Mouse (Mus musculus): Measurements from ENCODE around the gene Ovol1.

Gene Ovol1

GRCm38 (mm10) chr19:5560457-5561041 lies at the start of gene Ovol1:
TSS of gene Ovol1 (minus strand) at chr19:5560646.
- Histone ChIP-seq H3K27me3 (ENCODE audit: insufficient read depth, low read length) (peaks cover 100% of the 10 kb centered on the region), H3K9me3 (ENCODE audit: low read length) (no peaks in the 10 kb centered on the region), H3K4me1 (replicated peaks; ENCODE audit: low read depth, low read length) (peaks cover 58% of the 10 kb centered on the region), H3K4me3 (replicated peaks; ENCODE audit: low read length) (peak within 1 kb of the TSS; percentile 75), H3K36me3 (ENCODE audit: insufficient read depth, low read length) (no peaks in the 10 kb centered on the region)
- TF ChIP-seq POU5F1 (IDR thresholded peaks at IDR 0.05; ENCODE audit: borderline replicate concordance, low read length), result no peak
- TF ChIP-seq CTCF (conservative IDR thresholded peaks at IDR 0.05; ENCODE audit: low read length), result no peak
- no peak for TF ChIP-seq NANOG (IDR thresholded peaks at IDR 0.05; ENCODE audit: borderline replicate concordance, low read length)

- H3K4me1 ChIP-seq (replicated peaks; ENCODE audit: low read depth, low read length), result peaks cover 58% of the 10 kb centered on the region
- no peaks in the 10 kb centered on the region for H3K27me3 ChIP-seq (ENCODE audit: insufficient read depth, low read length)
- no peak for TF ChIP-seq POU5F1 (IDR thresholded peaks at IDR 0.05; ENCODE audit: borderline replicate concordance, low read length)
- TF ChIP-seq NANOG (IDR thresholded peaks at IDR 0.05; ENCODE audit: borderline replicate concordance, low read length), result no peak
- TF ChIP-seq CTCF (conservative IDR thresholded peaks at IDR 0.05; ENCODE audit: low read length), result no peak
- H3K36me3 ChIP-seq (ENCODE audit: insufficient read depth, low read length), result peaks cover 44% of the 10 kb centered on the region
- no peaks in the 10 kb centered on the region for H3K9me3 ChIP-seq (ENCODE audit: low read length)
- peak within 1 kb of the TSS; percentile 93 for H3K4me3 ChIP-seq (replicated peaks; ENCODE audit: low read length)
Observed at GRCm38 (mm10) chr19:5609547-5610404, 49.3 kb upstream of the Ovol1 start, which contains the start of gene Kat5. TSS of gene Kat5 (minus strand) at chr19:5610237.

GRCm38 (mm10) chr19:5609171-5609546 lies 48.7 kb upstream of the Ovol1 start:
- Histone ChIP-seq H3K4me1 (replicated peaks; ENCODE audit: low read depth, low read length) (peaks cover 64% of the 10 kb centered on the region), H3K9me3 (ENCODE audit: low read length) (no peaks in the 10 kb centered on the region), H3K36me3 (ENCODE audit: insufficient read depth, low read length) (peaks cover 50% of the 10 kb centered on the region), H3K4me3 (replicated peaks; ENCODE audit: low read length) (peak overlapping the region; percentile 93), H3K27me3 (ENCODE audit: insufficient read depth, low read length) (no peaks in the 10 kb centered on the region)
- TF ChIP-seq POU5F1 (IDR thresholded peaks at IDR 0.05; ENCODE audit: borderline replicate concordance, low read length) (no peak), NANOG (IDR thresholded peaks at IDR 0.05; ENCODE audit: borderline replicate concordance, low read length) (no peak), CTCF (conservative IDR thresholded peaks at IDR 0.05; ENCODE audit: low read length) (no peak)

- TF ChIP-seq NANOG (IDR thresholded peaks at IDR 0.05; ENCODE audit: borderline replicate concordance, low read length) (no peak), POU5F1 (IDR thresholded peaks at IDR 0.05; ENCODE audit: borderline replicate concordance, low read length) (no peak), CTCF (conservative IDR thresholded peaks at IDR 0.05; ENCODE audit: low read length) (no peak)
- Histone ChIP-seq H3K4me3 (replicated peaks; ENCODE audit: low read length) (peak overlapping the region; percentile 93), H3K9me3 (ENCODE audit: low read length) (no peaks in the 10 kb centered on the region), H3K36me3 (ENCODE audit: insufficient read depth, low read length) (peaks cover 54% of the 10 kb centered on the region), H3K4me1 (replicated peaks; ENCODE audit: low read depth, low read length) (peaks cover 69% of the 10 kb centered on the region), H3K27me3 (ENCODE audit: insufficient read depth, low read length) (no peaks in the 10 kb centered on the region)
Observed at GRCm38 (mm10) chr19:5608707-5609106, 48.3 kb upstream of the Ovol1 start.

GRCm38 (mm10) chr19:5607705-5608410 lies 47.4 kb upstream of the Ovol1 start:
- TF ChIP-seq POU5F1 (IDR thresholded peaks at IDR 0.05; ENCODE audit: borderline replicate concordance, low read length) (no peak), CTCF (conservative IDR thresholded peaks at IDR 0.05; ENCODE audit: low read length) (no peak), NANOG (IDR thresholded peaks at IDR 0.05; ENCODE audit: borderline replicate concordance, low read length) (no peak)
- Histone ChIP-seq H3K4me3 (replicated peaks; ENCODE audit: low read length) (no peak overlapping the region), H3K36me3 (ENCODE audit: insufficient read depth, low read length) (peaks cover 63% of the 10 kb centered on the region), H3K9me3 (ENCODE audit: low read length) (no peaks in the 10 kb centered on the region), H3K4me1 (replicated peaks; ENCODE audit: low read depth, low read length) (peaks cover 77% of the 10 kb centered on the region), H3K27me3 (ENCODE audit: insufficient read depth, low read length) (no peaks in the 10 kb centered on the region)

GRCm38 (mm10) chr19:5606196-5606595 lies 45.8 kb upstream of the Ovol1 start:
- Histone ChIP-seq H3K4me3 (replicated peaks; ENCODE audit: low read length) (no peak overlapping the region), H3K36me3 (ENCODE audit: insufficient read depth, low read length) (peaks cover 67% of the 10 kb centered on the region), H3K9me3 (ENCODE audit: low read length) (no peaks in the 10 kb centered on the region), H3K4me1 (replicated peaks; ENCODE audit: low read depth, low read length) (peaks cover 74% of the 10 kb centered on the region), H3K27me3 (ENCODE audit: insufficient read depth, low read length) (no peaks in the 10 kb centered on the region)
- TF ChIP-seq NANOG (IDR thresholded peaks at IDR 0.05; ENCODE audit: borderline replicate concordance, low read length), result no peak
- no peak for TF ChIP-seq CTCF (conservative IDR thresholded peaks at IDR 0.05; ENCODE audit: low read length)
- no peak for TF ChIP-seq POU5F1 (IDR thresholded peaks at IDR 0.05; ENCODE audit: borderline replicate concordance, low read length)

GRCm38 (mm10) chr19:5605126-5605525 lies 44.7 kb upstream of the Ovol1 start:
- H3K36me3 ChIP-seq (ENCODE audit: insufficient read depth, low read length), result peaks cover 67% of the 10 kb centered on the region
- no peak for TF ChIP-seq CTCF (conservative IDR thresholded peaks at IDR 0.05; ENCODE audit: low read length)
- TF ChIP-seq POU5F1 (IDR thresholded peaks at IDR 0.05; ENCODE audit: borderline replicate concordance, low read length), result no peak
- TF ChIP-seq NANOG (IDR thresholded peaks at IDR 0.05; ENCODE audit: borderline replicate concordance, low read length), result no peak
- H3K9me3 ChIP-seq (ENCODE audit: low read length), result no peaks in the 10 kb centered on the region
- no peaks in the 10 kb centered on the region for H3K27me3 ChIP-seq (ENCODE audit: insufficient read depth, low read length)
- no peak overlapping the region for H3K4me3 ChIP-seq (replicated peaks; ENCODE audit: low read length)
- H3K4me1 ChIP-seq (replicated peaks; ENCODE audit: low read depth, low read length), result peaks cover 65% of the 10 kb centered on the region

- Histone ChIP-seq H3K36me3 (ENCODE audit: insufficient read depth, low read length) (peaks cover 63% of the 10 kb centered on the region), H3K4me1 (replicated peaks; ENCODE audit: low read depth, low read length) (peaks cover 56% of the 10 kb centered on the region), H3K4me3 (replicated peaks; ENCODE audit: low read length) (0 out of 2 replicates have a peak overlapping the region, but pooled peaks have one; percentile 95), H3K27me3 (ENCODE audit: insufficient read depth, low read length) (peaks cover 4% of the 10 kb centered on the region; the same call in 1 of the 2 replicates), H3K9me3 (ENCODE audit: low read length) (no peaks in the 10 kb centered on the region)
- TF ChIP-seq CTCF (conservative IDR thresholded peaks at IDR 0.05; ENCODE audit: low read length) (no peak), POU5F1 (IDR thresholded peaks at IDR 0.05; ENCODE audit: borderline replicate concordance, low read length) (no peak), NANOG (IDR thresholded peaks at IDR 0.05; ENCODE audit: borderline replicate concordance, low read length) (no peak)
Observed at GRCm38 (mm10) chr19:5603664-5604063, 43.2 kb upstream of the Ovol1 start.

Data from E14TG2a.4 (cell line).